Mouse (Mus musculus): ENCODE results near the gene Cactin.

DNA sequence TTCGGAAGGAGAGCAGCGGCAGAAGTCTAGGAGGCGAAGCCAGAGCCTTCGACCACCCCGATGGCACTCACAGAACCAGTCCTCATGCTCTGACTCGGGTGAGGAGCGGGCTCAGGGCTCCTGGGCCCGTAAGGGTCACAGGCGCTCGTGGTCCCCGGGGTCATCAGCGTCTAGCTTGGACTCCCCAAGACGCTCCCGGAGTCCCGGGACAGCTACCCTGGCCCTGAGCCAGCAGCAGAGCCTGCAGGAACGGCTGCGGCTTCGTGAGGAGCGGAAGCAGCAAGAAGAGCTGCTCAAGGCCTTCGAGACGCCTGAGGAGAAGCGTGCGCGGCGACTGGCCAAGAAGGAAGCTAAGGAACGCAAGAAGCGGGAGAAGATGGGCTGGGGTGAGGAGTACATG, 1.5 kb downstream of the Cactin start:
- TF ChIP-seq CTCF (IDR thresholded peaks at IDR 0.05; ENCODE audit: low read depth), result no peak
- no peak for TF ChIP-seq EP300 (IDR thresholded peaks at IDR 0.05; ENCODE audit: low read depth)

Data from heart, postnatal 0 days (tissue).